20 mouse cellular contexts compared by ENCODE assay signal in genomic region chr6:6850324-6851060, GRCm38 (mm10). TPM values are rescaled to one million over a fixed set of nuclear protein-coding genes. Genes with fewer than 3 reads are reported as not detected.
A peak's percentile ranks its signal among the peaks of the same experiment; 100 is the strongest.
DNase-seq lines count a peak whose midpoint lies in the region; ATAC-seq lines count a peak whose summit lies in the region.
"Had no signal": no experiment of that assay in that cellular context is flagged by ENCODE, and none has a peak within 500 bp of the region (broad histone marks: within the 10 kb centered on the region; RNA-seq: fewer than 3 reads in every experiment).

No protein-coding gene starts in this region.

- H3K36me3 ChIP-seq in heart, embryonic 13.5 days: no peaks in the 10 kb centered on the region
- H3K36me3 ChIP-seq in embryonic facial prominence, embryonic 10.5 days (replicated peaks): no peaks in the 10 kb centered on the region
- H3K36me3 ChIP-seq in embryonic facial prominence, embryonic 14.5 days (ENCODE audit: control insufficient read depth, insufficient read depth, low read length): no peaks in the 10 kb centered on the region
- H3K36me3 ChIP-seq: G1E; hindbrain, embryonic 15.5 days; liver, embryonic 12.5 days had no signal

- WGBS in heart, embryonic 13.5 days: 1% methylated on average over 26 of the region's 26 CpGs
- WGBS in embryonic facial prominence, embryonic 10.5 days: 2% methylated on average over 26 of the region's 26 CpGs
- WGBS in embryonic facial prominence, embryonic 14.5 days: 9% methylated on average over 26 of the region's 26 CpGs

- H3K4me1 ChIP-seq in heart, embryonic 13.5 days: peaks cover 9% of the 10 kb centered on the region
- H3K4me1 ChIP-seq in embryonic facial prominence, embryonic 10.5 days: peaks cover 38% of the 10 kb centered on the region
- peaks cover 6% of the 10 kb centered on the region; the same call in 1 of the 2 replicates for H3K4me1 ChIP-seq in embryonic facial prominence, embryonic 14.5 days (ENCODE audit: control insufficient read depth, insufficient read depth, low read length)
- H3K4me1 ChIP-seq: hindbrain, embryonic 15.5 days; liver, embryonic 12.5 days had no signal

- no peak for ATAC-seq in heart, embryonic 13.5 days (ENCODE audit: extremely low read depth, insufficient number of reproducible peaks, low FRiP score, low TSS enrichment)
- ATAC-seq in embryonic facial prominence, embryonic 14.5 days (ENCODE audit: low read depth): no peak
- no peak for ATAC-seq in monocyte, adult 5-6 weeks (replicated peaks; ENCODE audit: insufficient number of reproducible peaks, low FRiP score, low TSS enrichment, poor library complexity, severe bottlenecking)
- ATAC-seq: liver, embryonic 12.5 days had no signal

- no peak overlapping the region for H3K4me3 ChIP-seq in heart, embryonic 13.5 days
- H3K4me3 ChIP-seq in embryonic facial prominence, embryonic 10.5 days: peak overlapping the region; percentile 39
- peak overlapping the region; percentile 0; the same call in 1 of the 2 replicates for H3K4me3 ChIP-seq in embryonic facial prominence, embryonic 14.5 days (ENCODE audit: low read depth, low read length)
- H3K4me3 ChIP-seq: heart, adult 2 months; hindbrain, embryonic 15.5 days; left cerebral cortex, adult 2 months; liver, embryonic 12.5 days had no signal

- peaks cover 93% of the 10 kb centered on the region for H3K27me3 ChIP-seq in heart, embryonic 13.5 days (replicated peaks)
- peaks cover 99% of the 10 kb centered on the region for H3K27me3 ChIP-seq in embryonic facial prominence, embryonic 10.5 days (replicated peaks; ENCODE audit: low read depth, poor library complexity, severe bottlenecking)
- H3K27me3 ChIP-seq in embryonic facial prominence, embryonic 14.5 days (replicated peaks; ENCODE audit: control insufficient read depth, insufficient read depth, low read length): peaks cover 86% of the 10 kb centered on the region

- no peaks in the 10 kb centered on the region for H3K9me3 ChIP-seq in heart, embryonic 13.5 days
- H3K9me3 ChIP-seq in embryonic facial prominence, embryonic 10.5 days: no peaks in the 10 kb centered on the region
- no peaks in the 10 kb centered on the region for H3K9me3 ChIP-seq in embryonic facial prominence, embryonic 14.5 days (ENCODE audit: control insufficient read depth, low read length)
- H3K9me3 ChIP-seq: G1E; hindbrain, embryonic 15.5 days; liver, embryonic 12.5 days had no signal

- no peak for DNase-seq in heart, adult 8-10 months (ENCODE audit: low spot score)
- DNase-seq in embryonic facial prominence, embryonic 10.5 days (ENCODE audit: low spot score): peak; percentile 61
- DNase-seq in embryonic facial prominence, embryonic 14.5 days (ENCODE audit: low spot score): no peak
- DNase-seq in mesoderm, embryonic 11.5 days (ENCODE audit: low read depth, low spot score): peak; percentile 13
- DNase-seq in gastrocnemius, postnatal 10 days: no peak
- DNase-seq in layer of hippocampus, adult 11-12 months (ENCODE audit: low spot score): no peak
- DNase-seq: adrenal gland, postnatal 10 days; heart, adult 2 months; kidney, adult 9 months; right cerebral cortex, postnatal 4 days had no signal

- H3K27ac ChIP-seq in heart, embryonic 13.5 days (replicated peaks): no peak overlapping the region
- H3K27ac ChIP-seq in embryonic facial prominence, embryonic 10.5 days (replicated peaks): peak overlapping the region; percentile 55; the same call in 1 of the 2 replicates
- H3K27ac ChIP-seq in embryonic facial prominence, embryonic 14.5 days (replicated peaks; ENCODE audit: low read depth, low read length): no peak overlapping the region
- H3K27ac ChIP-seq: heart, adult 2 months; hindbrain, embryonic 15.5 days; left cerebral cortex, adult 2 months; liver, embryonic 12.5 days had no signal

- peak overlapping the region; percentile 11 for H3K4me2 ChIP-seq in heart, embryonic 13.5 days
- no peak overlapping the region for H3K4me2 ChIP-seq in embryonic facial prominence, embryonic 14.5 days (ENCODE audit: low read depth, low read length)
- H3K4me2 ChIP-seq: hindbrain, embryonic 15.5 days; liver, embryonic 12.5 days had no signal

- H3K9ac ChIP-seq in heart, embryonic 13.5 days: no peak overlapping the region
- H3K9ac ChIP-seq in embryonic facial prominence, embryonic 14.5 days (ENCODE audit: low read depth, low read length): no peak overlapping the region
- H3K9ac ChIP-seq: hindbrain, embryonic 15.5 days; liver, embryonic 12.5 days had no signal

RNA-seq across cellular contexts. Expression of gene Dlx6, which starts 12.6 kb away (rescaled TPM):
- not detected in 2 replicates for polyA plus RNA-seq in heart, embryonic 13.5 days (2015; fragmentation: Nextera tagmentation; extraction: Ambion mirVana)
- total RNA-seq in heart, adult 8-10 months (2022): not detected
- 4.9 and 5.9 TPM in 2 replicates for polyA plus RNA-seq in embryonic facial prominence, embryonic 10.5 days (2016; fragmentation: Nextera tagmentation; extraction: Ambion mirVana)
- 2.8 and 3.7 TPM in 2 replicates for polyA plus RNA-seq in embryonic facial prominence, embryonic 14.5 days (2014; fragmentation: Nextera tagmentation; extraction: Ambion mirVana)
- total RNA-seq in gastrocnemius, postnatal 10 days (2021): 1 to 10 TPM in 1 of 2 experiments, not detected in 1; 1.3 TPM
- total RNA-seq in monocyte, adult 5-6 weeks (2017): not detected in 3 replicates
- total RNA-seq: heart, adult 2 months; megakaryocyte-erythroid progenitor cell, adult 5-6 weeks; neutrophil, adult 5-6 weeks had no signal
- polyA plus RNA-seq: G1E; heart, adult 2 months; liver, embryonic 12.5 days; lung, embryonic 16.5 days; thymus, postnatal 0 days had no signal

RNA-seq across cellular contexts. Expression of gene Dlx5, which starts 31.4 kb away (rescaled TPM):
- polyA plus RNA-seq in heart, embryonic 13.5 days (2015; fragmentation: Nextera tagmentation; extraction: Ambion mirVana): 0.94 and 1.1 TPM in 2 replicates
- total RNA-seq in heart, adult 8-10 months (2022): under 1 TPM; 0.22 to 0.84 (median 0.31) TPM
- 75.5 and 92.2 TPM in 2 replicates for polyA plus RNA-seq in embryonic facial prominence, embryonic 10.5 days (2016; fragmentation: Nextera tagmentation; extraction: Ambion mirVana)
- polyA plus RNA-seq in embryonic facial prominence, embryonic 14.5 days (2014; fragmentation: Nextera tagmentation; extraction: Ambion mirVana): 38.0 and 40.2 TPM in 2 replicates
- 1 to 10 TPM in 1 of 2 experiments, not detected in 1; 1.9 TPM for total RNA-seq in gastrocnemius, postnatal 10 days (2021)
- not detected in 3 replicates for total RNA-seq in monocyte, adult 5-6 weeks (2017)
- total RNA-seq: G1E; megakaryocyte-erythroid progenitor cell, adult 5-6 weeks; neutrophil, adult 5-6 weeks had no signal
- polyA plus RNA-seq: G1E; liver, embryonic 12.5 days had no signal

Comparison
In these comparisons a context has a peak if more than half of its experiments do, and no peak if none do; other contexts are left out.
1. DNase-seq: peak in embryonic facial prominence, embryonic 10.5 days (single experiment) and mesoderm, embryonic 11.5 days (single experiment); none in heart, adult 8-10 months (single experiment), embryonic facial prominence, embryonic 14.5 days (single experiment), gastrocnemius, postnatal 10 days (single experiment) and layer of hippocampus, adult 11-12 months (single experiment).